8 mouse cellular contexts compared by ENCODE assay signal in genomic region chr5:150840596-150840995, GRCm38 (mm10).
DNase-seq lines count a peak whose midpoint lies in the region; ATAC-seq and TF ChIP-seq lines count a peak whose summit lies in the region.

No protein-coding gene starts in this region.

- no peak for TF ChIP-seq CTCF in spleen, adult 2 months (IDR thresholded peaks at IDR 0.05; ENCODE audit: extremely low read depth, insufficient read depth, insufficient read length, insufficient replicate concordance)

- peak overlapping the region; percentile 18; the same call in 1 of the 2 replicates for H3K27ac ChIP-seq in spleen, adult 2 months (ENCODE audit: insufficient read depth, low read length)
- H3K27ac ChIP-seq in intestine, embryonic 14.5 days (ENCODE audit: low read depth), result peak overlapping the region; percentile 55; the same call in 1 of the 2 replicates

- no peak for TF ChIP-seq POLR2A in spleen, adult 2 months (IDR thresholded peaks at IDR 0.05; ENCODE audit: low read depth, low read length)

- peak overlapping the region; percentile 13; the same call in 1 of the 2 replicates for H3K4me2 ChIP-seq in intestine, embryonic 14.5 days (ENCODE audit: low read length)

- no peak for ATAC-seq in intestine, embryonic 14.5 days (replicated peaks; ENCODE audit: low FRiP score, low TSS enrichment, low read depth)
- ATAC-seq in megakaryocyte, adult 5-6 weeks (ENCODE audit: poor library complexity, severe bottlenecking), result peak; percentile 53; the same call in 1 of the 2 replicates

- no peaks in the 10 kb centered on the region for H3K9me3 ChIP-seq in intestine, embryonic 14.5 days (ENCODE audit: control insufficient read depth, low read length)

- H3K27me3 ChIP-seq in spleen, adult 2 months (ENCODE audit: control insufficient read depth, insufficient read depth, low read length), result no peaks in the 10 kb centered on the region
- H3K27me3 ChIP-seq in intestine, embryonic 14.5 days (replicated peaks; ENCODE audit: control insufficient read depth, insufficient read depth, low read length), result no peaks in the 10 kb centered on the region

- no peaks in the 10 kb centered on the region for H3K36me3 ChIP-seq in spleen, adult 2 months (ENCODE audit: control insufficient read depth, insufficient read depth, low read length)
- no peaks in the 10 kb centered on the region for H3K36me3 ChIP-seq in intestine, embryonic 14.5 days (ENCODE audit: control insufficient read depth, insufficient read depth, low read length)

- WGBS in spleen, adult 2 months, result 22% methylated on average over 11 of the region's 11 CpGs
- 26% methylated on average over 11 of the region's 11 CpGs for WGBS in intestine, embryonic 14.5 days

- no peak overlapping the region for H3K4me3 ChIP-seq in spleen, adult 2 months (ENCODE audit: extremely low read depth, insufficient read depth, insufficient read length)
- no peak overlapping the region for H3K4me3 ChIP-seq in intestine, embryonic 14.5 days (ENCODE audit: low read depth, low read length)

- no peaks in the 10 kb centered on the region for H3K4me1 ChIP-seq in spleen, adult 2 months (ENCODE audit: control insufficient read depth, insufficient read depth, insufficient read length)
- peaks cover 12% of the 10 kb centered on the region for H3K4me1 ChIP-seq in intestine, embryonic 14.5 days (replicated peaks; ENCODE audit: control insufficient read depth, insufficient read depth, low read length)

- DNase-seq in spleen, adult 2 months (ENCODE audit: low read depth in 1 of 2, low spot score in 2 of 2), result peak in 1 of 2 experiments; percentile 5
- no peak for DNase-seq in spleen, postnatal 14 days (ENCODE audit: low spot score in 2 of 2)
- peak; percentile 34 for DNase-seq in forelimb bud, embryonic 11.5 days (ENCODE audit: low read depth, low spot score)
- DNase-seq in intestine, embryonic 14.5 days (ENCODE audit: low spot score), result no peak
- DNase-seq in urinary bladder, adult 2 months (ENCODE audit: low spot score), result no peak
- no peak for DNase-seq in right cerebral cortex, postnatal 14 days
- no peak for DNase-seq in layer of hippocampus, adult 11-12 months (ENCODE audit: low spot score)

- H3K9ac ChIP-seq in intestine, embryonic 14.5 days (ENCODE audit: low read length), result no peak overlapping the region
